Mouse (Mus musculus) mesoderm, embryonic 11.5 days (tissue): ENCODE measurements around the gene Abtb2.
A peak's percentile ranks its signal among the peaks of the same experiment; 100 is the strongest.
"Not testable (repeated sequence)": the region's sequence is repeated elsewhere in the genome, so short reads cannot be mapped to it uniquely, and the experiment has no call there.

Experiments used
- DNase-seq: peaks from one replicate; pipeline ENCODE4 v3.0.0-alpha.2; 2012; ENCODE audit warnings: low read depth, low spot score

Abtb2 gene

DNA sequence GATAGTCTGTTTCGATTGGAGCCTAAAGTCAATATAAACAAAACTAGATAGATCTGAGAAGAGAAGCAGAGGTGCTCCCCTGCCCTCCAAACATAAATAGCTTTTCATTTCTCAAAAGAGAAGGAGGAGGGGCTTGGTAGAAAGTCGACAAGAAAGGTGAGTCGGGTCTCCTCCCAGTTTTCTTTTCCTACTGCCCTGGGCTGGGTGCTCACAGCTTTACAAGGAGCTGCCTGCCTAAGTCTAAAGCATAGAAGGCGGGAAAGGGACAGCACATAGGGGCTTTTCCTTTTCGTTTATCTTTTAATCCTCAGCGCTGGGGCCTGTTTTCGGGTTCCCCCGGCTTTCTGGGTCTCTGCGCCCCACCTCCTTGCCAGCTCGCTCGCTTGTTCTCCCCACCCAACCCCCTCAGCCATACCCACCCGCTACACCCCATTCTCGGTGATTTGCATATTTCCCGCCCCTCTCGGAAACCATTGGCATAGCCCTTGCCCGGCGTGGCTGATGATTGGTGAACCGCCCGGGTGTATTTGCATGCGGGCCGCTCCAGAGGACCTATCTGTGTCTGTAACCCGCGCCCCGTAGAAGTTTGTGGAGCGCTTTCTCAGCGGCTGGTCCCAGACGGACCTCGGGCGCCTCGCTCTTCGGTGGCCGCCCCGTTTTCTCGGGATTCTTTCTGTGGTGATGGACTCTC is at the start of gene Abtb2:
Gene Abtb2 (plus strand): TSS at position 579 of the 691 bp plus-strand sequence.
- DNase-seq, result peak; percentile 95

DNA sequence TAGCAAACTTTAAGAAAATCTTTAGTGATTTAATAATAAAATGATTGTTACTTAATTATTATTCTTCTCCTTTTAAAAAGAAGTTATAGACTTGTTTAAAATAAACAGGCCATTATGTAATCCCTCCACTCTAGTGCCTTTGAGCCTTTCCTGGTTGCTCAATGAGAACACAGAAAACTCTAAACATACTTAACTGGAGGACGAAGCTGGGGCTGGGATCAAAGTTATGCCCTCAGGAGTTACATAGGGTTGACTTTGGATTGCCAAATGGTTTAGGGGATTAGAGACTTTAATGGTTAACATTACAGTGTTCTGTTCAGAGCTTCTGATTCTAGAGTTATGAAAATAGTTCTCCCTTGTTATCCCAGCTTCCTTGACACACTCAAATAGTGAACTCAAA is 49.6 kb upstream of the Abtb2 start:
- DNase-seq, result no peak

DNA sequence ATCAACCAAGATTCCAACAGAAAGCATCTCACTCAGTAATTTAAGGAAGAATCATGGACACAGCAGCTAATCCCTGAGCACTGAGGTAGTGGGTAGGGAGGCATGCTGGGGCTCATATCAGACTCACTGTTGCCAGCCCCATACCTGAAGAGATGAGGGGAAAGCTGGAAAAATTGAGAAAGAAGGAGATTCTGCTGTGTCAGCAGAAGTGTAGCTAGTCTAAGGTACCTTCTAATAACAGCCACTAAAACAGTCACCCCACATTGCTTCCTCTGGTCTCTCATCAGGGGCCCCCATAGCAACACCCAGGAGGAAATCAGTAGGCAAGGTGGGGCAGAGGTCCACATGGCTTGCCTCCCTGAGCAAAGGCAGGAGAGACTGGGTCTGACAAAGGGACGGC is 40.5 kb upstream of the Abtb2 start:
- no peak for DNase-seq

GRCm38 (mm10) chr2:103547132-103547531 is 19.0 kb upstream of the Abtb2 start:
- peak; percentile 62 for DNase-seq

DNA sequence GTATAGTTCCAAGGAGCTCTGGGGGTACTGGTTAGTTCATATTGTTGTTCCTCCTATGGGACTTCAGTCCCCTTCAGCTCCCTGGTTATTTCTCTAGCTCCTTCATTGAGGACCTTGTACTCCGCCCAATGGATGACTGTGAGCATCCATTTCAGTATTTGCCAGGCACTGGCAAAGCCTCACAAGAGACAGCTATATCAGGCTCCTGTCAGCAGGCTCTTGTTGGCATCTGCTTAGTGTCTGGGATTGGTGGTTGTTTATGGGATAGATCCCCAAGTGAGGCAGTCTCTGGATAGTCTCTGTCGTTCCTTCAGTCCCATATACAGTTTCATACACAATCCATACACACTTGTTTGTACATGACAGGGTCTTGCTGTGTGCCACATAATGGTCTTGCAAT is 15.8 kb upstream of the Abtb2 start:
- not testable (repeated sequence) for DNase-seq

DNA sequence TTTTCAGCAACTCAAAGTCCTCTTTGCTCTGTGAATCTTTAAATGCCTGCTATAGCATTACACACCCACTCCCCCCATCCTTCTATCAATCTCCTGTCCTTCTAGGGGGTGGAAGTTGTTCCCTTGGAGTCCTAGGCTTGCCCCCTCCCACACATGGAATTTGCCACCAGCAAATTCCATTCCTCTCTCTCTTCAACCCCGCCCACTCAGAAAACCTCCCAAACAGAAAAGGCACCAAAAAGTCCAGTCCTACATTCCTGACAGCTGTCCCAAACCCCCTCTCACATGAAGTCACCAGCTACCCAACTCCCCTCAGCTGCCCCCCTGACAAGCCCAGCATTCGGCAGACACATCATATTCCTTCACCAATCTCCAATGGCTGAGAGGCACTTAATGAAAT is 12.1 kb upstream of the Abtb2 start:
- DNase-seq, result no peak

- DNase-seq, result peak; percentile 26
Observed at GRCm38 (mm10) chr2:103556125-103556877, 9.8 kb upstream of the Abtb2 start.

DNA sequence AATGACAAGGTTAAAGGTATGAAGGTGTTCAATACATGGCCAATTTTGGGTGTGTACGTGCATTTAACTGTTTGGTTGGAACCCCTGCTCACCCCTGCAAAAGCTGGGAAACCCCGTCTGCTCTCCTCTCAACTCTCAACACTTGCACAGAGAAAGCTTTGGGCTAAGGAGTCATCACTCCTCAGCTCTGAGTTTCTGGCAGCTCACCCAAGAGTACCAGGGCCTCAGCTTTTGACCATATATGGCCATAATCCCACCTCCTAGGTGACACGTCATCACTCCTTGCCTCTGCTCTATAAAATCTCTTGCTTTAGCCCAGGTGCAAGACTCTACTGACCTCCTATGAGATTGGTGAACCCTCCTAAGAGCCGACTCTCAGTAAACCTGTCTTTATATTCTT is 5.2 kb upstream of the Abtb2 start:
- no peak for DNase-seq

DNA sequence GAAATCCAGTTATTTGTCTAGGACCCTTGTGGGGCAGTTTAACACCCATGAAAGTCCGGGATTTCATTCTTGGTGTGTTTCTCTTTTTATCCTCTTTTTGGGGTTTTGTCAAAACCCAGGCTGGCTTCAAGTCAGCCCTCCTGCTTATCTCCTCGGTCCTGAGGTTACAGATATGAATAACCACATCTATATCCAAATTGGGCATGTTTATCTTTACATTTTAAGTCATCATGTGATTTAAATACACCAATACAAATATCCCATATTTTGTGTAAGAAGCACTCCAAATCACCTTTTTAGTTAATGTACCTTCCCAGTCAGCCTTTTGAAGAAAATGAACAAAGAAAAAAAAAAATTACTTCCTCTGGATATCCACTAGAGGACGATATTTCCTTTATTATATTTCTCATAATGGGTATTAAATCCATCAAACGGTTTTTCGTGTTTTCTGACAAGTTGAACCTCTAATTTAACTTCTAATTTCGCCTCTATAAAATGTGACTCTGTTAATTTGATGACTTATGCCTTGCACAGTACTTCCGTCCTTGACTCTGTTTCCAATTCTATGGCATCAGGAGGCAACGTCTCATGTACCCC is 1.6 kb upstream of the Abtb2 start:
- peak; percentile 30 for DNase-seq

GRCm38 (mm10) chr2:103565171-103565591 is 929 bp upstream of the Abtb2 start:
- peak; percentile 72 for DNase-seq

DNA sequence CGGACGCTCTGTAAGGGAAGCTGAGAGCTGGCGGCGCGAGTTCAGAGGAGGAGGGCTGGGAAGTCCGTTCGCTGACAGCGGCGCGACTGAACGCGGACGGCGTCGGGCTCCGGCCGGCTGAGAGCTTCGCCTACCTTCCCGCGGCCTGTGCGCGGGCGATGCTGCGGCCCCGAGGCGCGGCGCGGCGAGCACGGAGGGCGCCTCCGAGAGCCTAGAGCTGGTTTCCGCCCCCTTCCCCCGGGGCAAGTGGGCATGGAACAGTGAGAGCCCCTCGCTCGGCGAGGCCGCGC is 258 bp downstream of the Abtb2 start:
- no peak for DNase-seq

DNA sequence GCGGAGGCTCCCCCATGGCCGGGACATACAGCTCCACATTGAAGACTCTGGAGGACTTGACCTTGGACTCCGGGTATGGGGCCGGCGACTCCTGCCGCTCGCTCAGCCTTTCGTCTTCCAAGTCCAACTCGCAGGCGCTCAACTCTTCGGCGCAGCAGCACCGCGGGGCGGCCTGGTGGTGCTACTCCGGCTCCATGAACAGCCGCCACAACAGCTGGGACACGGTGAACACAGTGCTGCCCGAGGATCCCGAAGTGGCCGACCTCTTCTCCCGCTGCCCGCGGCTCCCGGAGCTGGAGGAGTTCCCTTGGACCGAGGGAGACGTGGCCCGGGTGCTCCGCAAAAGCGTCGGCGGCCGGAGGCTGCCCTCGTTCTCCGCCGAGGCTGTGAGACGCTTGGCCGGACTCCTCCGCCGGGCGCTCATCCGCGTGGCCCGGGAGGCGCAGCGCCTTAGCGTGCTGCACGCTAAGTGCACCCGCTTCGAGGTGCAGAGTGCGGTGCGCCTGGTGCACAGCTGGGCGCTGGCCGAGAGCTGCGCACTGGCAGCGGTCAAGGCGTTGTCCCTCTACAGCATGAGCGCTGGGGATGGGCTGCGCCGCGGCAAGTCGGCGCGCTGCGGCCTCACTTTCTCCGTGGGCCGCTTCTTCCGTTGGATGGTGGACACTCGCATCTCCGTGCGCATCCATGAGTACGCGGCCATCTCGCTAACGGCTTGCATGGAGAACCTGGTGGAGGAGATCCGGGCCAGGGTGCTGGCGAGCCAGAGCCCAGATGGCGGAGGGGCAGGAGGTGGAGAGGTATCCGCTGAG is 807 bp downstream of the Abtb2 start:
- peak; percentile 61 for DNase-seq

- DNase-seq, result no peak
Observed at GRCm38 (mm10) chr2:103568161-103568560, 2.1 kb downstream of the Abtb2 start.

DNA sequence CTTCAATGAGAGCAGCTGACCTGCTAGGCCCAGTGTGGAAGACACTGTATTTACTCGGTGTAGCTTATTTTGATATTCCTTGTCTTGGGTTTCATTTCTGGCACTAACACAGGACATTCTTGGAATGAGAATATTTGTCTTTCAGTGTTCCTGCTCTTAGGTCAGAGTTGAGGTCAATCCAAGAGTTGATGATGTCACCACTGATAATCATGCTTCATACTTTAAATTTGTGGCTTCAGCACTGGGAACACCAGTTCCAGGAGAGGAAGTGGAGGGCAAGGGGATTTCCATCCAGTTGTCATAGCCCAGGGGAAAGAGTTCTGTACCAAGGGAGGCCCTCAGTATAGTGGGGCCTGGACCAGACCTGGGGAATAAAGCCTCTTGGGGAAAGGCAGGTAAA is 3.6 kb downstream of the Abtb2 start:
- no peak for DNase-seq

- no peak for DNase-seq
Observed at GRCm38 (mm10) chr2:103572354-103572753, 6.2 kb downstream of the Abtb2 start.

GRCm38 (mm10) chr2:103576371-103576770 is 10.3 kb downstream of the Abtb2 start:
- DNase-seq, result no peak

- DNase-seq, result no peak
Observed at GRCm38 (mm10) chr2:103577752-103578662, 11.9 kb downstream of the Abtb2 start.

DNA sequence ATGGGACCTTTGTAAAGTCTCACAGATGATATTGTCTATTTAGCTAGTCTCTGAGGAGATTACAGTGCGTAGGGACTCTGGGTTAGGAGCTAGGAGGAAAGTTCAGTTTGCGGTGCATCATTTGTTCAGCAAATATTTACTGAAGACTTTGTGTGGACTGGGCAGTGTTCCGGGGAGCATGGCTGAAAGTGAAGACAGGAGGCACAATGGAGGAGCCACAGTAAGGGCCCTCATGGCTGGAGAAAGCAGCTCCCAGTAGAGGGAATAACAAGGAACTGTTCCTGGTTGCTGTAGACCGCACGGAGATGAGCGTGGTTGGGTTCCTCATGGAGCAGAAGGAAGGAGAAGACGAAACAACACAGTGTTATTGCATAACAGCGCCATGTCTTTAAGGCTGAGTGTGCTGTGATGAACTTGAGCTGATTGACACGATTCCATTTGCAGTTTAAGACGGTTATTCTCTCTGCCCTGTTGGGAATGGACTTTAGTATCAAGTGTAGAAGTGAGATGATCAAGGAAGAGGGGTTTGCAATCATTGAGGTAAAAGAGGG is 12.6 kb downstream of the Abtb2 start:
- no peak for DNase-seq

DNA sequence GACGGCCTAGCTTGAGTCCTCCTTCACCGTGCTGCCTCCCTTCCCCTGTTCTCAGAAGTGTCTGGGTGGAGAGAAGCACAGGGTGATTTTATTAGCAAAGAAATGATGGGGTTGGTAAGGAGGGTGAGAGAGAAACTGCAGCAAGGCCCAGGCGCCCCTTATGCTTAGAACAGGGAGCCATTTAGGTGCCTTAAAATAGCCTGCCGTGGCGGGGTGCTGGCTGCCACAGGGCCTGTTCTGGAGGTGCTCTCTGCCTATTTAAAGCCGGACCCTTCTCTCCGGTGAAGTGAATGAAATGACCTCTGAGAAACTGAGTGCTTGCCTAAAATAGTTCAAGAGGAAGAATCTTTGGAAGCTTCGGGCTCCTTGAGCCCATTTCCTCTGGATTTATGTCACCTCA is 14.6 kb downstream of the Abtb2 start:
- DNase-seq, result no peak

GRCm38 (mm10) chr2:103581369-103581897 is 15.3 kb downstream of the Abtb2 start:
- peak; percentile 66 for DNase-seq

DNA sequence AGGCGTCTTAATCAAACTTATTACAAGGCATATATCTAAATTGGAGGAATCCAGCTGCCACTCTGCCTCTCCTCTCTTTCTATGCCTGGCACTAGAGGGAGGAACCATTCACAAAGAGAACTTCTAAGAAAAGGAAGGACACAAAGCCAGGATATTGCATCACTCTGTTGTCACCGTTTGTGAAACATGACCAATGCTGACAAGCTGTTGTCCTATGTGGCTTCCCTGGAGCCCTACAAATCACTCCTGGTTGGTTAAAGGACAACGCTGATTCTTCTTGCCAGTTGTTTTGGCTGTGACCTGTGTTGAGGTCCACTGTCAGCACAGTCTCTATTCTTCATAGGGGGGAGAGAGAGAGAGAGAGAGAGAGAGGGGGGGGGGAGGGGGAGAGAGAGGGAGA is 17.2 kb downstream of the Abtb2 start:
- no peak for DNase-seq
